Mouse (Mus musculus): ENCODE data around the gene Skp2. TPM values are rescaled to one million over a fixed set of nuclear protein-coding genes. Genes with fewer than 3 reads are reported as not detected.

Skp2 gene
- polyA plus RNA-seq, 1 experiment from 2014 or later = 113 TPM

GRCm38 (mm10) chr15:9110526-9111347, 44.5 kb downstream of the Skp2 start:
- no peak for ATAC-seq (ENCODE audit: low FRiP score)
- H3K4me2 ChIP-seq = no peak overlapping the region
- WGBS = 86% methylated on average over 6 of the region's 6 CpGs
- no peaks in the 10 kb centered on the region for H3K9me3 ChIP-seq
- H3K9ac ChIP-seq = no peak overlapping the region
- no peaks in the 10 kb centered on the region for H3K4me1 ChIP-seq
- H3K4me3 ChIP-seq (replicated peaks) = no peak overlapping the region
- peaks cover 54% of the 10 kb centered on the region for H3K36me3 ChIP-seq (replicated peaks)
- no peak overlapping the region for H3K27ac ChIP-seq
- no peaks in the 10 kb centered on the region for H3K27me3 ChIP-seq

GRCm38 (mm10) chr15:9106303-9107074, 48.7 kb downstream of the Skp2 start:
- no peak for ATAC-seq (ENCODE audit: low FRiP score)
- Histone ChIP-seq H3K36me3 (replicated peaks) (peaks cover 27% of the 10 kb centered on the region), H3K27ac (no peak overlapping the region)

GRCm38 (mm10) chr15:9100446-9101077, 54.7 kb downstream of the Skp2 start:
- Histone ChIP-seq H3K27ac (no peak overlapping the region), H3K9ac (no peak overlapping the region), H3K36me3 (replicated peaks) (peaks cover 46% of the 10 kb centered on the region), H3K9me3 (no peaks in the 10 kb centered on the region), H3K4me1 (peaks cover 3% of the 10 kb centered on the region; the same call in 1 of the 2 replicates), H3K27me3 (no peaks in the 10 kb centered on the region), H3K4me3 (replicated peaks) (no peak overlapping the region), H3K4me2 (no peak overlapping the region)
- no peak; the same call in 1 of the 2 replicates for ATAC-seq (ENCODE audit: low FRiP score)
- WGBS = 75% methylated on average over 10 of the region's 10 CpGs

More at GRCm38 (mm10) chr15:9106303-9107074, 48.7 kb downstream of the Skp2 start:
- H3K4me1 ChIP-seq = no peaks in the 10 kb centered on the region
- H3K9me3 ChIP-seq = no peaks in the 10 kb centered on the region
- H3K4me2 ChIP-seq = no peak overlapping the region
- H3K9ac ChIP-seq = no peak overlapping the region
- no peak overlapping the region for H3K4me3 ChIP-seq (replicated peaks)
- no peaks in the 10 kb centered on the region for H3K27me3 ChIP-seq
- 88% methylated on average over 13 of the region's 13 CpGs for WGBS

GRCm38 (mm10) chr15:9096865-9097264, 58.4 kb downstream of the Skp2 start:
- no peak for ATAC-seq (ENCODE audit: low FRiP score)
- H3K9me3 ChIP-seq = no peaks in the 10 kb centered on the region
- no peak overlapping the region for H3K4me2 ChIP-seq
- H3K36me3 ChIP-seq (replicated peaks) = peaks cover 56% of the 10 kb centered on the region
- no peak overlapping the region for H3K9ac ChIP-seq
- H3K4me3 ChIP-seq (replicated peaks) = no peak overlapping the region
- H3K27me3 ChIP-seq = no peaks in the 10 kb centered on the region
- WGBS = 91% methylated on average over 4 of the region's 4 CpGs
- peaks cover 11% of the 10 kb centered on the region for H3K4me1 ChIP-seq
- no peak overlapping the region for H3K27ac ChIP-seq

- Histone ChIP-seq H3K27ac (no peak overlapping the region), H3K27me3 (no peaks in the 10 kb centered on the region), H3K36me3 (replicated peaks) (peaks cover 40% of the 10 kb centered on the region), H3K4me1 (peaks cover 8% of the 10 kb centered on the region), H3K9ac (no peak overlapping the region), H3K9me3 (no peaks in the 10 kb centered on the region), H3K4me3 (replicated peaks) (no peak overlapping the region), H3K4me2 (peak overlapping the region; percentile 24)
- peak; percentile 91 for ATAC-seq (ENCODE audit: low FRiP score)
- 28% methylated on average over 13 of the region's 13 CpGs for WGBS
Observed at GRCm38 (mm10) chr15:9094366-9094750, 60.9 kb downstream of the Skp2 start.

- Histone ChIP-seq H3K4me1 (peaks cover 8% of the 10 kb centered on the region), H3K9ac (no peak overlapping the region), H3K9me3 (no peaks in the 10 kb centered on the region), H3K4me3 (replicated peaks) (no peak overlapping the region), H3K4me2 (peak overlapping the region; percentile 24), H3K36me3 (replicated peaks) (peaks cover 37% of the 10 kb centered on the region), H3K27me3 (no peaks in the 10 kb centered on the region), H3K27ac (no peak overlapping the region)
- WGBS = 78% methylated on average over 11 of the region's 11 CpGs
- peak; percentile 33 for ATAC-seq (ENCODE audit: low FRiP score)
Observed at GRCm38 (mm10) chr15:9093598-9094365, 61.4 kb downstream of the Skp2 start.

GRCm38 (mm10) chr15:9090662-9091061, 64.6 kb downstream of the Skp2 start:
- Histone ChIP-seq H3K4me1 (peaks cover 13% of the 10 kb centered on the region), H3K4me3 (replicated peaks) (no peak overlapping the region), H3K9me3 (no peaks in the 10 kb centered on the region), H3K27ac (no peak overlapping the region), H3K4me2 (no peak overlapping the region), H3K36me3 (replicated peaks) (peaks cover 19% of the 10 kb centered on the region), H3K27me3 (no peaks in the 10 kb centered on the region), H3K9ac (no peak overlapping the region)
- WGBS = 95% methylated on average over 5 of the region's 5 CpGs
- ATAC-seq (ENCODE audit: low FRiP score) = no peak

GRCm38 (mm10) chr15:9089136-9089720, 66.0 kb downstream of the Skp2 start:
- H3K4me1 ChIP-seq = peaks cover 8% of the 10 kb centered on the region
- H3K9ac ChIP-seq = no peak overlapping the region
- no peaks in the 10 kb centered on the region for H3K27me3 ChIP-seq
- H3K27ac ChIP-seq = no peak overlapping the region
- no peak overlapping the region for H3K4me3 ChIP-seq (replicated peaks)
- no peak for ATAC-seq (ENCODE audit: low FRiP score)
- peaks cover 19% of the 10 kb centered on the region for H3K36me3 ChIP-seq (replicated peaks)
- H3K4me2 ChIP-seq = no peak overlapping the region
- H3K9me3 ChIP-seq = no peaks in the 10 kb centered on the region
- 16% methylated on average over 2 of the region's 2 CpGs for WGBS

- no peak for ATAC-seq (ENCODE audit: low FRiP score)
- no peak overlapping the region for H3K4me2 ChIP-seq
- H3K27me3 ChIP-seq = no peaks in the 10 kb centered on the region
- H3K4me1 ChIP-seq = peaks cover 5% of the 10 kb centered on the region
- no peaks in the 10 kb centered on the region for H3K9me3 ChIP-seq
- no peak overlapping the region for H3K27ac ChIP-seq
- H3K9ac ChIP-seq = no peak overlapping the region
- 83% methylated on average over 8 of the region's 8 CpGs for WGBS
- H3K36me3 ChIP-seq (replicated peaks) = peaks cover 15% of the 10 kb centered on the region
- H3K4me3 ChIP-seq (replicated peaks) = no peak overlapping the region
Observed at GRCm38 (mm10) chr15:9088683-9089072, 66.5 kb downstream of the Skp2 start.

- no peak overlapping the region for H3K27ac ChIP-seq
- H3K36me3 ChIP-seq (replicated peaks) = peaks cover 10% of the 10 kb centered on the region
- 89% methylated on average over 17 of the region's 17 CpGs for WGBS
Observed at GRCm38 (mm10) chr15:9087895-9088682, 67.1 kb downstream of the Skp2 start.

GRCm38 (mm10) chr15:9087421-9087820, 67.8 kb downstream of the Skp2 start:
- Histone ChIP-seq H3K27me3 (no peaks in the 10 kb centered on the region), H3K9me3 (no peaks in the 10 kb centered on the region), H3K9ac (no peak overlapping the region), H3K4me1 (peaks cover 5% of the 10 kb centered on the region), H3K4me2 (no peak overlapping the region), H3K27ac (no peak overlapping the region), H3K36me3 (replicated peaks) (peaks cover 4% of the 10 kb centered on the region; the same call in 1 of the 2 replicates), H3K4me3 (replicated peaks) (no peak overlapping the region)
- 71% methylated on average over 5 of the region's 5 CpGs for WGBS
- no peak for ATAC-seq (ENCODE audit: low FRiP score)

More at GRCm38 (mm10) chr15:9087895-9088682, 67.1 kb downstream of the Skp2 start:
- Histone ChIP-seq H3K9ac (no peak overlapping the region), H3K4me1 (peaks cover 5% of the 10 kb centered on the region), H3K4me2 (no peak overlapping the region), H3K9me3 (no peaks in the 10 kb centered on the region), H3K27me3 (no peaks in the 10 kb centered on the region), H3K4me3 (replicated peaks) (no peak overlapping the region)
- no peak for ATAC-seq (ENCODE audit: low FRiP score)

Data from forebrain, embryonic 12.5 days (tissue).